Mouse (Mus musculus) cerebellum, adult 2 months (tissue): Measurements from ENCODE around the gene Kcnh6. TPM values are rescaled to one million over a fixed set of nuclear protein-coding genes. Genes with fewer than 3 reads are reported as not detected.
"Not testable (repeated sequence)": the region's sequence is repeated elsewhere in the genome, so short reads cannot be mapped to it uniquely, and the experiment has no call there.

ENCODE experiments used
- DNase-seq, 2 experiments: peaks; one replicate each; pipeline ENCODE4 v3.0.0; 2021
- H3K27ac ChIP-seq: fragments of 200-500 bp; 2 replicates; pipeline ENCODE4 v1.5.1; 2012; ENCODE audit warnings: low read length, control low read depth, inconsistent platforms; ENCODE audit not compliant: insufficient read depth
- H3K27me3 ChIP-seq: fragments of 200-500 bp; 2 replicates; pipeline ENCODE4 v1.6.1; 2012; ENCODE audit warnings: inconsistent platforms, mild to moderate bottlenecking, low read length, moderate library complexity; ENCODE audit not compliant: control insufficient read depth, insufficient read depth
- H3K4me1 ChIP-seq: fragments of 200-500 bp; 2 replicates; pipeline ENCODE4 v1.6.1; 2011; ENCODE audit warnings: low read length; ENCODE audit not compliant: control insufficient read depth, insufficient read depth
- H3K4me3 ChIP-seq: fragments of 200-500 bp; replicated peaks from 2 replicates; pipeline ENCODE3; 2011; ENCODE audit warnings: mild to moderate bottlenecking, low read depth, low read length, control low read depth; ENCODE audit not compliant: insufficient read depth
- CTCF ChIP-seq: fragments of 200-500 bp; IDR thresholded peaks from 2 replicates; pipeline ENCODE4 v1.5.1; 2011; ENCODE audit warnings: low read depth, mild to moderate bottlenecking, control low read depth, low read length, moderate library complexity, borderline replicate concordance; ENCODE audit not compliant: insufficient read depth
- POLR2A ChIP-seq: fragments of 200-500 bp; IDR thresholded peaks from 2 replicates; pipeline ENCODE4 v1.6.1; 2011; ENCODE audit warnings: low read length, control low read depth, borderline replicate concordance; ENCODE audit not compliant: insufficient read depth
- WGBS: fragments of 180-500 bp; shearing (Covaris S2); methylation state at CpG from one replicate; pipeline ENCODE4 v1.1.7; 2018; 5-methylcytosine and 5-hydroxymethylcytosine counted together
- polyA plus RNA-seq: library from polyadenylated mRNA; depleted of rRNA; stranded (reverse); fragments of >200 nt; gene quantifications from 2 replicates; pipeline ENCODE4 v1.2.3, GENCODE M21; 2012

Gene Kcnh6
- polyA plus RNA-seq, 1 experiment = 1.4 TPM

DNA sequence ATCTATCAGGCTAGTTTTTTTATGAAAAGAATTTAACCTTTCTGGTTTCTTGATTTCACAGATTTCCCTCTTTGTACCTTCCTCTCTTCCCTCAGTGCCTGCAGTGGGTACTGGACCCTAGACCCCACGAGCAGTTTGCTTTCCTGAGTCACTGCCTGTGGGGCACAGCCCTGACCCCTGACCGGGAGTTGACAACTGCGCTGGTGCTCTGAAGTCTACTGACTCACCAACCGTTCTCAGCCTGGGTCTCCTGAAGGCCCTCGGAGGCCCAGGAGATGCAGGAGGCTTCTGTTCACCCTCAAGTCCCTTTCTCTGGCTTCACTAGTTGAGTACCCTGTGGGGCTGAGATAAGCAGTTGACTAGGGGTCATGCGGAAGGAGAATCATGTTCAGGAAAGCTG, 47.4 kb downstream of the Kcnh6 start:
- no peaks in the 10 kb centered on the region for H3K4me1 ChIP-seq
- no peaks in the 10 kb centered on the region for H3K27me3 ChIP-seq
- H3K27ac ChIP-seq = no peak overlapping the region
- no peak overlapping the region for H3K4me3 ChIP-seq
- no peak for DNase-seq
- TF ChIP-seq POLR2A = no peak
- WGBS = 86% methylated on average over 6 of the region's 6 CpGs

DNA sequence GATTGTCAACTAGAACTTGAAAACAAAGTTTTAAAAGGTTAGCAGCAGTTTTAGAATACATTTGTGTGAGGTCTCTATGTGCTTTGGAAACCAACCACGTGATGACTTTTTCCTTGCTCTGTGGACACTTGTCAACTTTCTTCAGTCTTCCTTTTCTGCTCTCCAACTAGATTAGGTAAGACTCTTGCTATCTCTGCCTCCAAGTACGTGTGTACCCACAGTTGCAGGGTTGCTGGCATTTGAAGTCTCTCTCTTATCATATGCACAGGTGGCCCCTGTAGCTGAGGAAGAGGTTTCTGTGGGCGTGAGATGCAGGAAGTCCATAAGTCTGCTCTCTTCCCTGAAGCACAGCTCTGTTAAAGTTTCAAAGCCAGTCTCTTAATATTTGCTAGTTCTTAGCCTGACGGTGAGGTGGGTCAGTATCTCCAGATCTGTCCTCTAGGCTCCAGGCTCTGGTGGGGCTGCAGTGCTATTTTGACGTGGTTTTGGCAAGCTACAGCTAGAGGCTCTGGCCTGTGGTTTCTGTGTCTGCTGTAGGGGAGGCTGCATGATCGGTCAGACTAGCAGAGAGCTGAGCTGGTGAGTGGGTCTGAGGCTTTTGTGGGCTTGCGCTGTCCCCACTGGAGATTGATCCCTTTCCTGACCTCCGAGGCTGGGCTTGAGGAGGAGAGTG, 49.0 kb downstream of the Kcnh6 start:
- Histone ChIP-seq H3K27me3 (no peaks in the 10 kb centered on the region), H3K4me1 (no peaks in the 10 kb centered on the region), H3K27ac (no peak overlapping the region), H3K4me3 (no peak overlapping the region)
- TF ChIP-seq CTCF (no peak), POLR2A (no peak)
- no peak for DNase-seq
- WGBS = 91% methylated on average over 8 of the region's 8 CpGs

DNA sequence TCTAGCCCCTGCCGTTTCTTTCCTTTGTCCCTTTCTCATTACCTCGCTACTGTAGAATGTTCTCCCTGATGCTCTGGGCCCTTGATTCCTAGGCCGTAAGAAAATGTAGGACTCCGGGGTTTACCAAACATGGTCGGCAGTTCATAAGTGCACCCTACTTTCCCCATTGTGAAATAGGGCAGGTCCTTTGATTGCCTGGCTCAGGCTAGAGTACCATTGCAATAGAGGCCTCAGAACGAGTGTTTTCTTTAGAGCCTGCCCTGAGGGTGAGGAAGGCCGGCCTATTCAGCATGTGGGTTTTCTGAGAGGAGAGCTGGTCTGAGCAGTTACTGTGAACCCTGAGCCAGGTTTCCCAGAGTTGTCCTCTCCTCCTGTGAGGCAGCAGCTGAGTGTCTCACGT, 50.1 kb downstream of the Kcnh6 start:
- 83% methylated on average over 8 of the region's 8 CpGs for WGBS
- TF ChIP-seq CTCF (no peak), POLR2A (no peak)
- Histone ChIP-seq H3K27me3 (no peaks in the 10 kb centered on the region), H3K4me3 (no peak overlapping the region), H3K27ac (no peak overlapping the region), H3K4me1 (no peaks in the 10 kb centered on the region)
- DNase-seq = no peak

DNA sequence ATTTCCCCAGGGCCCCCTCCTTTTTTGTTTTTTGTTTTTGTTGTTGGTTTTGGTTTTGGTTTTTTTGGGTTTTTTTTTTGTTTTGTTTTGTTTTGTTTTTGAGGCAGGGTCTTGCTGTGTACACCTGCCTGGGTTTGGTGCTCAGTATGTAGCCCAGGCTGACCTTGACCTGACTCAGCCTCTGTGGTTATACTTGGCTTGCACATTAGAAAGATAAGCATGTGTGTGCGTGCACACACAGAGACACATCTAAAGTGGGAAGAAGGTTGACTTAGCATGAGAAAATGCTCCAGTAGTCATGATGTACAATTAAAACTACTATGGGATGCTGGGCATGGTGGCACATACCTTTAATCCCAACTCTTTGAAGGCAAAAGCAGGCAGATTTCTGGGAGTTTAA, 52.6 kb downstream of the Kcnh6 start:
- Histone ChIP-seq H3K4me3 (no peak overlapping the region), H3K27ac (no peak overlapping the region), H3K4me1 (no peaks in the 10 kb centered on the region), H3K27me3 (no peaks in the 10 kb centered on the region)
- TF ChIP-seq CTCF = no peak
- TF ChIP-seq POLR2A = no peak
- DNase-seq = no peak
- WGBS = 84% methylated on average over 1 of the region's 1 CpGs

DNA sequence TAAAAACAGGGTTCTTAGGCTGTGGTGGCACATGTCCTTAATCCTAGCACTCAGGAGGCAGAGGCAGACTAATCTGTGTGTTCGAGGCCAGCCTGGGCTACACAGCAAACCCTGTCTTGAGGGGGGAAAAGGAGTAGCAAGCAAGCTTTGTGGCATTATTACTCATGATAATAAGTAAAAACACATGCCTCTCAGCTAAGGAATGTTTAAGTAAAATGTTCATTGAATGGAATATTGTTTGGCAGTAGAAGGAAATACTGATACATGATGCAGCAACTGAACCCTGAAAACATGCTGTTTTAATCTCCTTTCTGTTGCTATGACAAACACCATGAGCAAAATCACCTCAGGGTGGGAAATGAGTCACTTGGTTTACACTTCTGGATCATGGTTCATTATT, 53.4 kb downstream of the Kcnh6 start:
- 86% methylated on average over 1 of the region's 1 CpGs for WGBS
- H3K27me3 ChIP-seq = no peaks in the 10 kb centered on the region
- H3K27ac ChIP-seq = no peak overlapping the region
- no peaks in the 10 kb centered on the region for H3K4me1 ChIP-seq
- H3K4me3 ChIP-seq = no peak overlapping the region
- no peak for DNase-seq
- no peak for TF ChIP-seq CTCF
- TF ChIP-seq POLR2A = no peak

DNA sequence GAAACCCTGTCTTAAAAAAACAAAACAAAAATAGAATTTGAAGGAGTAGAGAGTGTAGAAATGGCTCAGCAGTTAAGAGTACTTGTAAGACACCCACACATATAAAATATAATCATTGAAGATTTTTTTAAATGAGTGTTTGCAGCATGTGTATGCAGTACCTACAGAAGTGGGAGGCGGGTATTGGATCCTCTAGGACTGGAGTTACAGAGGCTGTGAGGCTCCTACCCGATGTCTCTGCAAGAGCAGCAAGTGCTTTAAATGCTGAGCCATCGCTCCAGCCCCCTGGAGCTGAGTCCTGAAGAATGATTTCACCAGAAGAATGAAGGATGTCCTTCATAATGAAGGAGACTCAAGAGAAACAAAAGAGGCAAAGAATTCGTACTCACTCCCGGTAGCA, 55.8 kb downstream of the Kcnh6 start:
- no peak for TF ChIP-seq POLR2A
- no peak for TF ChIP-seq CTCF
- WGBS = 75% methylated on average over 5 of the region's 5 CpGs

DNA sequence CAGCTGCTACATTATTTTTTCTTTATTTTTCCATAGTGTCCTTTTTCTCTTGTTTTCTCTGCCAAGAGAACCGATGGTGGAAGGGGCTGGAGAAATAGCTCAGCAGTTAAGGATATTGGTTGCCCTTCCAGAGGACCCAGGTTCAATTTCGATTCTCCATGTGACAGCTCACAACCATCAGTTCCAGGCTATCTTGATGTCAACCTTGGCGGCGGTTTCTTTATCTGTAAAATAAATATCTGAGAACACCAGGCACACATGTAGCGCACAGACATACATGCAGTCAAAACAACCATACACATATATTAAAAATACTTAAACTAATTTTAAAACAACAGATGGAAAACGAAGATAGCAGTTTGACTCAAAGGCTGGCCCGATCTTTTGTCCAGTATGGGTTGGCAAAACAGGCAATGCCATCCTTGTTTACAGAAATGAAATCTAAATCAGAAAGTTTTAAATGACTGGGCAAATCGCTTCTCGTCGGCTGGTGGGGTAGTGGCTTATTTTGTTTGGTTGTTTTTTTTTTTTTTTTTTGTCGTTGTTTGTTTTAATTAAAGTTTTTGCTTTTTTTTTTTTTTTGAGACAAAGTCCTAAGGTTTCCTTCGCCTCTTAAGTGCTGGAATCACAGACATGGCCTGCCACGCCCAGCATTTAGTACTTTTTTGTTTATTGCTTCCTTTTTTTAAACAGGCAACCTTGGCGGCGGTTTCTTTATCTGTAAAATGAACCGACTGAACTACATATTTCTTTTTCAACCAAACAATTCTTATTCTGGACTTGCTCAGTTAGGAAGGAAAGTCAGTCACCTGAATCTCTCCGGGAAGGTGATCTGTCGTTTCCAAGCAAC, 57.4 kb downstream of the Kcnh6 start:
- Histone ChIP-seq H3K27me3 (no peaks in the 10 kb centered on the region), H3K4me3 (peak overlapping the region; percentile 76), H3K27ac (no peak overlapping the region), H3K4me1 (no peaks in the 10 kb centered on the region; the same call in 1 of the 2 replicates)
- TF ChIP-seq POLR2A = no peak
- TF ChIP-seq CTCF = no peak
- WGBS = 35% methylated on average over 18 of the region's 18 CpGs
- no peak for DNase-seq

More for the DNA sequence above, 55.8 kb downstream of the Kcnh6 start:
- Histone ChIP-seq H3K4me1 (no peaks in the 10 kb centered on the region; the same call in 1 of the 2 replicates), H3K4me3 (no peak overlapping the region), H3K27me3 (no peaks in the 10 kb centered on the region), H3K27ac (no peak overlapping the region)
- no peak for DNase-seq

DNA sequence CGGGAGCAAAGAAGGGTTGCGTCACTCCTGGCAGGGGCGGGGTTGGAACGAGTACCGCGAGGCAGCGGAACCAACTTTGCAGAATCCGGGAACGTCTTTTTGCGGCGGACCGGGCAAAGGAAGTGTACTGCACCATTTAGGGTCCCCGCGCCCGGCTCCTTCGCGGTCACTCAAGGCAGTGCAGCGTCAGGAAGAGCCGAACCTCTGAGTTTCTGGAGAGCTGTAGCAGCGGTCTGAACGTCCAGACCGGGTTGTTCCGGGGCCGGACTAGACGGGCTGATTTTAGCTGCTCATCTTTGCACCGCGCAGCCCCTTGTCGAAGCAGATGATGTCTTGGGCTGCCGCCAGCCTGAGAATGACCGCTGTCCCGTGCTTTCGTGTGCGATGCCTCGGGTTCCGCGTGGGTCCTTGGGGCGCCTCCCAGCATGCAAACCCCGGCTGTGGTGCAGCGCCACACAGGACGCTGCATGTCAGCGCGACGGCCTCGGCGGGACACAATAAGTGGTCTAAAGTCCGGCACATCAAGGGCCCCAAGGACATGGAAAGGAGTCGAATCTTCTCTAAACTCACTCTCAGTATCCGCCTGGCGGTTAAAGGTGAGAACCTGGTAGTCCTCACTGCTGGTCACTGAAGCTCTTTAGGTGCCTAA, 58.1 kb downstream of the Kcnh6 start, which contains the start of gene Taco1:
Taco1 (plus strand) TSS at position 139 of the 649 bp plus-strand sequence.
- Histone ChIP-seq H3K4me3 (peak within 1 kb of the TSS; percentile 76), H3K27ac (peak within 1 kb of the TSS; percentile 44), H3K4me1 (no peaks in the 10 kb centered on the region; the same call in 1 of the 2 replicates), H3K27me3 (no peaks in the 10 kb centered on the region)
- under 1% methylated on average over 49 of the region's 49 CpGs for WGBS
- TF ChIP-seq POLR2A (peak; percentile 80), CTCF (peak; percentile 27; the same call in 1 of the 2 replicates)
- peak; percentile 95 to 97 for DNase-seq

DNA sequence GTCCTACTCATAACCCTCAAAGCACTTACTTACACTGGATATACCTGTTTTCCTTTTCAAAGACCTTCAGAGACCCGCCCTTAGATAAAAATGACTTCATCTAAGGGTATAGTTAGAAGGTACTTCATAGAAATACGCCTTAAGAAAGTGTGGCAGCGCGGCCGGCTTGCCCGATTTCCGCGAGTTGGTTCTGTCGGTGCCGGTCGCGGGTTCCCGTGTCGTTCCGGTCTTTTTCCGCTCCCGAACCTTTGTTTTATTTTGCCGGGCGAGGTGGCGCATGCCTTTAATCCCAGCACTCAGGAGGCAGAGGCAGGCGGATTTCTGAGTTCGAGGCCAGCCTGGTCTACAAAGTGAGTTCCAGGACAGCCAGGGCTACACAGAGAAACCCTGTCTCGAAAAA, 58.7 kb downstream of the Kcnh6 start:
- H3K4me1 ChIP-seq, H3K27ac ChIP-seq, H3K27me3 ChIP-seq: not testable (repeated sequence)
- peak overlapping the region; percentile 76 for H3K4me3 ChIP-seq
- peak; percentile 32 to 53 for DNase-seq
- 14% methylated on average over 23 of the region's 23 CpGs for WGBS
